Mouse (Mus musculus) megakaryocyte, embryonic 14.5 days (primary cell): ENCODE data around the gene Mtg1. TPM values are rescaled to one million over a fixed set of nuclear protein-coding genes. Genes with fewer than 3 reads are reported as not detected.
A peak's percentile ranks its signal among the peaks of the same experiment; 100 is the strongest.

Experiments used
- H3K27me3 ChIP-seq: replicated peaks from 2 replicates; pipeline ENCODE3; 2012; ENCODE audit warnings: inconsistent platforms
- H3K36me3 ChIP-seq: replicated peaks from 2 replicates; pipeline ENCODE3; 2012; ENCODE audit warnings: low read length, inconsistent platforms, mixed read lengths
- H3K4me1 ChIP-seq: 2 replicates; pipeline ENCODE4 v1.6.1; 2012; ENCODE audit warnings: inconsistent platforms
- H3K4me3 ChIP-seq: replicated peaks from 2 replicates; pipeline ENCODE3; 2012; ENCODE audit warnings: moderate library complexity, mild to moderate bottlenecking, inconsistent platforms
- H3K9me3 ChIP-seq: 2 replicates; pipeline ENCODE4 v1.6.1; 2012; ENCODE audit warnings: inconsistent platforms
- FLI1 ChIP-seq: IDR thresholded peaks from 2 replicates; pipeline ENCODE4 v1.6.1; 2012; ENCODE audit warnings: low read length, inconsistent platforms, mixed read lengths
- GATA1 ChIP-seq: IDR thresholded peaks from 3 replicates; pipeline ENCODE4 v1.6.1; 2012; ENCODE audit warnings: mixed read lengths, low read length, inconsistent platforms, borderline replicate concordance
- polyA plus RNA-seq: library from polyadenylated mRNA; stranded (reverse); fragments of >175 nt; gene quantifications from 2 replicates; pipeline ENCODE4 v1.2.3, GENCODE M21; 2012; ENCODE audit warnings: low replicate concordance; ENCODE audit not compliant: insufficient read depth

The Mtg1 gene
- polyA plus RNA-seq, 1 experiment = 6.6 TPM

GRCm38 (mm10) chr7:140111943-140112342 lies 25.4 kb upstream of the Mtg1 start:
- peaks cover 24% of the 10 kb centered on the region for H3K4me1 ChIP-seq
- H3K27me3 ChIP-seq = no peaks in the 10 kb centered on the region
- H3K4me3 ChIP-seq = no peak overlapping the region
- no peaks in the 10 kb centered on the region for H3K9me3 ChIP-seq
- TF ChIP-seq GATA1 (no peak), FLI1 (no peak)
- H3K36me3 ChIP-seq = peaks cover 60% of the 10 kb centered on the region

GRCm38 (mm10) chr7:140115583-140116328 lies 21.6 kb upstream of the Mtg1 start, which contains the start of gene Paox:
Gene Paox, plus strand, starts transcription at chr7:140115799.
- no peak for TF ChIP-seq GATA1
- TF ChIP-seq FLI1 = no peak
- Histone ChIP-seq H3K9me3 (no peaks in the 10 kb centered on the region), H3K4me1 (peaks cover 35% of the 10 kb centered on the region), H3K36me3 (peaks cover 22% of the 10 kb centered on the region), H3K4me3 (peak within 1 kb of the TSS; percentile 94), H3K27me3 (no peaks in the 10 kb centered on the region)

- no peaks in the 10 kb centered on the region for H3K9me3 ChIP-seq
- TF ChIP-seq FLI1 = no peak
- no peak for TF ChIP-seq GATA1
- H3K36me3 ChIP-seq = peaks cover 15% of the 10 kb centered on the region
- H3K4me3 ChIP-seq = peak within 1 kb of the TSS; percentile 94
- peaks cover 37% of the 10 kb centered on the region for H3K4me1 ChIP-seq
- no peaks in the 10 kb centered on the region for H3K27me3 ChIP-seq
Observed at GRCm38 (mm10) chr7:140116329-140117054, 20.9 kb upstream of the Mtg1 start, which contains the start of gene Echs1. Gene Echs1, minus strand, starts transcription at chr7:140116476.

GRCm38 (mm10) chr7:140120484-140120883 lies 16.9 kb upstream of the Mtg1 start:
- Histone ChIP-seq H3K27me3 (no peaks in the 10 kb centered on the region), H3K4me3 (no peak overlapping the region), H3K36me3 (no peaks in the 10 kb centered on the region), H3K9me3 (no peaks in the 10 kb centered on the region), H3K4me1 (peaks cover 62% of the 10 kb centered on the region)
- TF ChIP-seq FLI1 (no peak), GATA1 (no peak)

GRCm38 (mm10) chr7:140121338-140121910 lies 15.9 kb upstream of the Mtg1 start:
- Histone ChIP-seq H3K9me3 (no peaks in the 10 kb centered on the region), H3K27me3 (no peaks in the 10 kb centered on the region), H3K4me1 (peaks cover 63% of the 10 kb centered on the region), H3K36me3 (no peaks in the 10 kb centered on the region), H3K4me3 (peak overlapping the region; percentile 64)
- no peak for TF ChIP-seq GATA1
- TF ChIP-seq FLI1 = no peak

GRCm38 (mm10) chr7:140122765-140123164 lies 14.6 kb upstream of the Mtg1 start:
- Histone ChIP-seq H3K27me3 (no peaks in the 10 kb centered on the region), H3K9me3 (no peaks in the 10 kb centered on the region), H3K4me1 (peaks cover 65% of the 10 kb centered on the region), H3K4me3 (no peak overlapping the region), H3K36me3 (no peaks in the 10 kb centered on the region)
- TF ChIP-seq GATA1 (no peak), FLI1 (no peak)

- H3K36me3 ChIP-seq = peaks cover 8% of the 10 kb centered on the region
- no peaks in the 10 kb centered on the region for H3K27me3 ChIP-seq
- H3K4me3 ChIP-seq = no peak overlapping the region
- no peaks in the 10 kb centered on the region for H3K9me3 ChIP-seq
- H3K4me1 ChIP-seq = peaks cover 71% of the 10 kb centered on the region
- no peak for TF ChIP-seq FLI1
- TF ChIP-seq GATA1 = no peak
Observed at GRCm38 (mm10) chr7:140124382-140124781, 13.0 kb upstream of the Mtg1 start.

GRCm38 (mm10) chr7:140125278-140126021 lies 11.9 kb upstream of the Mtg1 start:
- peaks cover 68% of the 10 kb centered on the region for H3K4me1 ChIP-seq
- H3K4me3 ChIP-seq = peak overlapping the region; percentile 94
- H3K36me3 ChIP-seq = peaks cover 19% of the 10 kb centered on the region
- H3K9me3 ChIP-seq = no peaks in the 10 kb centered on the region
- H3K27me3 ChIP-seq = no peaks in the 10 kb centered on the region
- TF ChIP-seq FLI1 (no peak), GATA1 (no peak)

GRCm38 (mm10) chr7:140126022-140126350 lies 11.4 kb upstream of the Mtg1 start:
- no peak for TF ChIP-seq GATA1
- TF ChIP-seq FLI1 = no peak
- Histone ChIP-seq H3K36me3 (peaks cover 23% of the 10 kb centered on the region), H3K4me1 (peaks cover 65% of the 10 kb centered on the region), H3K9me3 (no peaks in the 10 kb centered on the region), H3K4me3 (peak overlapping the region; percentile 94), H3K27me3 (no peaks in the 10 kb centered on the region)

- H3K4me3 ChIP-seq = peak overlapping the region; percentile 77
- no peaks in the 10 kb centered on the region for H3K27me3 ChIP-seq
- H3K36me3 ChIP-seq = peaks cover 25% of the 10 kb centered on the region
- peaks cover 65% of the 10 kb centered on the region for H3K4me1 ChIP-seq
- no peaks in the 10 kb centered on the region for H3K9me3 ChIP-seq
- TF ChIP-seq FLI1 = no peak
- TF ChIP-seq GATA1 = no peak
Observed at GRCm38 (mm10) chr7:140126934-140127333, 10.4 kb upstream of the Mtg1 start.
